Mouse (Mus musculus) stomach, embryonic 14.5 days (tissue): ENCODE measurements at regions not wholly inside any gene's neighbourhood (a gene's known extent, or its start where the extent isn't known, plus 50 kb on each side); places are given as distances from the start of the nearest gene placed in this dataset.

Source experiments
- ATAC-seq: fragments of 200-750 bp; cut with Nextera tagmentation; 2 replicates; pipeline ENCODE4 v1.8.0; 2017; ENCODE audit warnings: low read depth, moderate TSS enrichment; ENCODE audit not compliant: insufficient number of reproducible peaks, insufficient read depth, low FRiP score
- H3K27ac ChIP-seq: fragments of 300-500 bp; sonication (generic); 2 replicates; pipeline ENCODE4 v1.5.1; 2014; ENCODE audit warnings: mild to moderate bottlenecking, low read length, moderate library complexity, mixed read lengths
- H3K27me3 ChIP-seq: fragments of 300-500 bp; sonication (generic); 2 replicates; pipeline ENCODE4 v1.6.1; 2014; ENCODE audit warnings: low read length, control low read depth, mixed read lengths; ENCODE audit not compliant: control insufficient read depth, insufficient read depth
- H3K36me3 ChIP-seq: fragments of 300-500 bp; sonication (generic); 2 replicates; pipeline ENCODE4 v1.6.1; 2014; ENCODE audit warnings: mild to moderate bottlenecking, control low read depth, low read length, moderate library complexity, mixed read lengths; ENCODE audit not compliant: control insufficient read depth, insufficient read depth
- H3K4me1 ChIP-seq: fragments of 300-500 bp; sonication (generic); 2 replicates; pipeline ENCODE4 v1.6.1; 2014; ENCODE audit warnings: low read length, control low read depth, mixed read lengths; ENCODE audit not compliant: control insufficient read depth, insufficient read depth
- H3K4me2 ChIP-seq: fragments of 300-500 bp; sonication (generic); replicated peaks from 2 replicates; pipeline ENCODE4 v1.6.1; 2014; ENCODE audit warnings: low read depth, low read length, control low read depth
- H3K4me3 ChIP-seq: fragments of 300-500 bp; sonication (generic); 2 replicates; pipeline ENCODE4 v1.5.1; 2014; ENCODE audit warnings: low read depth, low read length, control low read depth
- H3K9ac ChIP-seq: fragments of 300-500 bp; sonication (generic); replicated peaks from 2 replicates; pipeline ENCODE4 v1.6.1; 2014; ENCODE audit warnings: low read depth, mild to moderate bottlenecking, control low read depth, low read length, moderate library complexity, mixed read lengths
- H3K9me3 ChIP-seq: fragments of 300-500 bp; sonication (generic); 2 replicates; pipeline ENCODE4 v1.6.1; 2016; ENCODE audit warnings: low read depth, low read length, control low read depth; ENCODE audit not compliant: control insufficient read depth
- WGBS: fragments of 180-500 bp; shearing (Covaris S2); extraction: QIAGEN DNeasy Blood & Tissue Kit; methylation state at CpG from one replicate; pipeline ENCODE4 v1.1.7; 2014; 5-methylcytosine and 5-hydroxymethylcytosine counted together

- no peak overlapping the region for H3K9ac ChIP-seq
- ATAC-seq, result no peak
- no peaks in the 10 kb centered on the region for H3K36me3 ChIP-seq
- WGBS, result 21% methylated on average over 4 of the region's 4 CpGs
- H3K4me1 ChIP-seq, result no peaks in the 10 kb centered on the region
- no peak overlapping the region for H3K4me3 ChIP-seq
- H3K9me3 ChIP-seq, result no peaks in the 10 kb centered on the region
- no peaks in the 10 kb centered on the region for H3K27me3 ChIP-seq
- H3K27ac ChIP-seq, result no peak overlapping the region
- no peak overlapping the region for H3K4me2 ChIP-seq
These were observed 284.9 kb upstream of the Gm5148 start for GRCm38 (mm10) chr3:38009168-38009567.

- Histone ChIP-seq H3K27ac (no peak overlapping the region), H3K9ac (no peak overlapping the region), H3K27me3 (no peaks in the 10 kb centered on the region), H3K4me1 (no peaks in the 10 kb centered on the region), H3K9me3 (no peaks in the 10 kb centered on the region), H3K36me3 (no peaks in the 10 kb centered on the region), H3K4me3 (no peak overlapping the region), H3K4me2 (no peak overlapping the region)
- ATAC-seq, result no peak
- WGBS, result 63% methylated on average over 7 of the region's 7 CpGs
These were observed 284.0 kb upstream of the Gm5148 start for GRCm38 (mm10) chr3:38008321-38008720.

DNA sequence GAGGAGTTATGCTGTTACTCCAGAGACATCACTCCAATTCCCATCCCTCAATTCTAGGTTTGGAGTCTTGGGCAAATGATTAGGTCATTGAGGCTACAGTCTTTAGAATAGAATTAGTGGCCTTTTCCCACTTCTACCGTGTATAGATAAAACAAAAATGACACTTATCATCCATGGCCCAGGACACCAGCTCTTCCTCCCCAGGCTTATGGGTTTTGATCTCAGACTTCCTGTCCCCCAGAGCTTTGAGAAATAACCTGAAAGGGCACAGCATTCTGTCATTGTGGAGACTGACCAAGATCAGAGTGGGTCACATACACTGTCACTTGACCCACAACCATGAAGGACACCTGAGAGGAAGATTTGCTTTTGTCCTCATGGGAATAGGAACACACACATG, 283.3 kb upstream of the Gm5148 start:
- Histone ChIP-seq H3K4me2 (no peak overlapping the region), H3K4me3 (no peak overlapping the region), H3K4me1 (no peaks in the 10 kb centered on the region), H3K27me3 (no peaks in the 10 kb centered on the region), H3K27ac (no peak overlapping the region), H3K36me3 (no peaks in the 10 kb centered on the region), H3K9ac (no peak overlapping the region), H3K9me3 (no peaks in the 10 kb centered on the region)
- no peak for ATAC-seq
- WGBS, result 78% methylated on average over 1 of the region's 1 CpGs

DNA sequence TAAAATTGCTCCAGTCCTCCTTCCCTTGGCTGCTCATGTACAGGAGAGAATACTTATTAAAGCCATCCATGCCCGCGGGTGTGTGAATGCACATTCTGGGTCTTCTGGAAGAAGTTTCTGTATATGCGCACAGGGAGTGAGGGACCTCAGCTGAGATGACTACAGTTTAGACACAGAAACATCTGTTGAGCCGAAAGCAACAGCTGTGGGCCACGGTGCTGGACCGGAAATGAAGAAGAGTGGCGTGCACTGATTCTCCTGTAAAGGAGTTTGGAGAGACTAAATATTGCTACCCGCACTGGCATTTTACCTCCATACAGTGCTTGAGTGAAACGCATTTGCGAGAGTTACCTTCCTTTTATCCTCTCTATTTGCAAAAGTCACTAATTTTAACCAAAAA, 278.0 kb upstream of the Gm5148 start:
- Histone ChIP-seq H3K4me3 (no peak overlapping the region), H3K27ac (no peak overlapping the region), H3K9ac (no peak overlapping the region), H3K4me2 (no peak overlapping the region), H3K4me1 (no peaks in the 10 kb centered on the region), H3K9me3 (no peaks in the 10 kb centered on the region), H3K27me3 (no peaks in the 10 kb centered on the region), H3K36me3 (no peaks in the 10 kb centered on the region)
- WGBS, result 83% methylated on average over 10 of the region's 10 CpGs
- no peak for ATAC-seq

DNA sequence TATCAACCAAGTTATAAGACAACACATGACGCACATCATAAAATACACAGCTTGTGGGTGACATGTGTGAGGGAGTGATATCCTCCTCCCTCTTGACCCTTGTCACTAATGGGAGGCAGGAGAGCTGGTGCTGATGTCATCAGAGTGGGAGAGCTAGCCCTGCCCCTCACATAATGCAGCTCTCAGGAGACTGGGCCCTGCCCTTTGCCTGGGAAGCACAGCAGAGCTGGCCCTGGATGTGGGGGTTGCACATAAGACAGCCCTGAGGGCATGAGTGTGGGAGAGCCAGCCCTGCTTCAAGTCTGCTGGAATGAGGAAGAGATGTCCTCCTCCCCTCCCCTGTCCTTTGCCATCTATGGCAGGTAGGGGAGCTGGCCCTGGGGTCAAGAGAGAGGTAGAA, 275.5 kb upstream of the Gm5148 start:
- H3K9ac ChIP-seq, result no peak overlapping the region
- H3K4me2 ChIP-seq, result no peak overlapping the region
- H3K4me1 ChIP-seq, result no peaks in the 10 kb centered on the region
- H3K4me3 ChIP-seq, result no peak overlapping the region
- H3K27ac ChIP-seq, result no peak overlapping the region
- no peaks in the 10 kb centered on the region for H3K36me3 ChIP-seq
- 0 out of 2 replicates have a peak, but pooled peaks have one; percentile 28 for ATAC-seq
- H3K9me3 ChIP-seq, result no peaks in the 10 kb centered on the region
- WGBS, result 98% methylated on average over 1 of the region's 1 CpGs
- no peaks in the 10 kb centered on the region for H3K27me3 ChIP-seq

GRCm38 (mm10) chr3:37997998-37998397, 273.7 kb upstream of the Gm5148 start:
- H3K4me3 ChIP-seq, result no peak overlapping the region
- 80% methylated on average over 3 of the region's 3 CpGs for WGBS
- no peaks in the 10 kb centered on the region for H3K4me1 ChIP-seq
- no peak overlapping the region for H3K27ac ChIP-seq
- ATAC-seq, result no peak
- H3K4me2 ChIP-seq, result no peak overlapping the region
- no peak overlapping the region for H3K9ac ChIP-seq
- no peaks in the 10 kb centered on the region for H3K9me3 ChIP-seq
- no peaks in the 10 kb centered on the region for H3K36me3 ChIP-seq
- H3K27me3 ChIP-seq, result no peaks in the 10 kb centered on the region

DNA sequence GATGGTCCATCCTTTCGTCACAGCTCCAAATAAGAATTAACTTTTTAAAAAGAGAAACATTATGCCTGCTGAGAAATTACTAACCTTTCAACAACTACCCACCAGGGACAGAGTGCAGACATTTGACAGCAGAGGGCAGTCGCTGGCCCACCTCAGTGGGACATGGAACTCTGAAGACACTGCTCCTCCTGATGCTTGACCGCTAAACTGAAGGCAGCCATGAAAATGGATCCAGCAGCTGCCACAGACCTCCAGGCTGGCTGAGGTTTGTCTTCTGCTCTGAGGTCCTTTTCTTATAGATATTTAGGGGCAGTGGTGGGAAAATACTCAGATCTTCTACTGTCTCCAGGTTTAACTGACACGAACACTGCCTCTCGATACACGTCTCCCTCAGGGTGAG, 265.7 kb upstream of the Gm5148 start:
- H3K27me3 ChIP-seq, result no peaks in the 10 kb centered on the region
- 94% methylated on average over 6 of the region's 6 CpGs for WGBS
- H3K27ac ChIP-seq, result no peak overlapping the region
- H3K4me3 ChIP-seq, result no peak overlapping the region
- peaks cover 3% of the 10 kb centered on the region; the same call in 1 of the 2 replicates for H3K4me1 ChIP-seq
- H3K36me3 ChIP-seq, result no peaks in the 10 kb centered on the region
- H3K9ac ChIP-seq, result no peak overlapping the region
- H3K4me2 ChIP-seq, result no peak overlapping the region
- no peaks in the 10 kb centered on the region for H3K9me3 ChIP-seq
- no peak for ATAC-seq

GRCm38 (mm10) chr3:37987775-37988505, 263.6 kb upstream of the Gm5148 start:
- H3K27ac ChIP-seq, result no peak overlapping the region
- 44% methylated on average over 20 of the region's 20 CpGs for WGBS
- no peaks in the 10 kb centered on the region for H3K36me3 ChIP-seq
- no peaks in the 10 kb centered on the region for H3K27me3 ChIP-seq
- no peaks in the 10 kb centered on the region for H3K9me3 ChIP-seq
- H3K4me3 ChIP-seq, result no peak overlapping the region
- H3K4me1 ChIP-seq, result peaks cover 3% of the 10 kb centered on the region; the same call in 1 of the 2 replicates
- H3K9ac ChIP-seq, result no peak overlapping the region
- no peak for ATAC-seq
- H3K4me2 ChIP-seq, result no peak overlapping the region
